Mouse (Mus musculus): ENCODE data around the gene Hes7. TPM values are rescaled to one million over a fixed set of nuclear protein-coding genes. Genes with fewer than 3 reads are reported as not detected.

Hes7 gene
- total and polyA plus RNA-seq, 3 experiments = 0.04 TPM; not detected in 2

GRCm38 (mm10) chr11:69123693-69124497 is 3.7 kb downstream of the Hes7 start (continued):
- TF ChIP-seq POLR2AphosphoS2 (IDR thresholded peaks at IDR 0.05; ENCODE audit: low read depth, low read length) (no peak), ZMIZ1 (IDR thresholded peaks at IDR 0.05; ENCODE audit: low read depth, low read length) (no peak), E2F4 (IDR thresholded peaks at IDR 0.05; ENCODE audit: insufficient replicate concordance, low read depth, low read length) (peak; percentile 7; the same call in 1 of the 2 replicates), USF1 (IDR thresholded peaks at IDR 0.05; ENCODE audit: low read depth, low read length) (no peak)

GRCm38 (mm10) chr11:69124498-69124847 is 4.3 kb downstream of the Hes7 start:
- peak overlapping the region in 2 of 3 experiments; percentile 69 to 97 for H3K4me3 ChIP-seq (replicated peaks in 1 of 3; ENCODE audit: low read depth in 2 of 3, low read length in 2 of 3, poor library complexity in 1 of 3)
- H3K36me3 ChIP-seq (replicated peaks in 1 of 2; ENCODE audit: control insufficient read depth in 1 of 2, insufficient read depth in 1 of 2, low read length in 1 of 2) = no peaks in the 10 kb centered on the region
- dilution Hi-C loops (cut with MboI; ENCODE audit: extremely low pct_ligation_motif_present, extremely low pct_unique_long_range_greater_than_20kb, low sequenced_read_pairs) = no loop called here
- H3K9me3 ChIP-seq (replicated peaks; ENCODE audit: low read length) = no peaks in the 10 kb centered on the region
- no peak overlapping the region for H3K9ac ChIP-seq (ENCODE audit: insufficient read depth, low read depth)
- in situ Hi-C loops (cut with MboI; ENCODE audit: low pct_ligation_motif_present, low pct_unique_long_range_greater_than_20kb, low sequenced_read_pairs) = no loop called here
- TF ChIP-seq UBTF (IDR thresholded peaks at IDR 0.05; ENCODE audit: low read depth, low read length) (no peak), TBP (conservative IDR thresholded peaks at IDR 0.05; ENCODE audit: low read depth, low read length) (peak; percentile 99), MAFK (IDR thresholded peaks at IDR 0.05; ENCODE audit: insufficient replicate concordance, low read length) (peak; percentile 74; the same call in 1 of the 2 replicates), ELF1 (IDR thresholded peaks at IDR 0.05; ENCODE audit: low read depth, low read length) (peak; percentile 88)
- peaks cover 68% of the 10 kb centered on the region for H3K27me3 ChIP-seq (replicated peaks)
- no peak overlapping the region for H3K27ac ChIP-seq (ENCODE audit: insufficient read depth, low read depth)
- H3K4me2 ChIP-seq (ENCODE audit: insufficient read depth, low read depth, poor library complexity, severe bottlenecking) = no peak overlapping the region
- no peaks in the 10 kb centered on the region for H3K79me2 ChIP-seq (replicated peaks; ENCODE audit: control insufficient read depth, extremely low read depth, insufficient read depth, poor library complexity, severe bottlenecking)
- peaks cover 3 to 39% of the 10 kb centered on the region in 2 experiments for H3K4me1 ChIP-seq (ENCODE audit: control insufficient read depth in 1 of 2, insufficient read depth in 2 of 2)
- no peak for DNase-seq (ENCODE audit: extremely low read depth)

GRCm38 (mm10) chr11:69125041-69125851 is 5.0 kb downstream of the Hes7 start:
- H3K9ac ChIP-seq (ENCODE audit: insufficient read depth, low read depth) = peak overlapping the region; percentile 51; the same call in 1 of the 2 replicates
- peaks cover 3 to 31% of the 10 kb centered on the region in 2 experiments for H3K4me1 ChIP-seq (ENCODE audit: control insufficient read depth in 1 of 2, insufficient read depth in 2 of 2)
- H3K4me2 ChIP-seq (ENCODE audit: insufficient read depth, low read depth, poor library complexity, severe bottlenecking) = peak overlapping the region; percentile 89
- H3K27ac ChIP-seq (ENCODE audit: insufficient read depth, low read depth) = peak overlapping the region; percentile 31
- H3K79me2 ChIP-seq (replicated peaks; ENCODE audit: control insufficient read depth, extremely low read depth, insufficient read depth, poor library complexity, severe bottlenecking) = no peaks in the 10 kb centered on the region
- dilution Hi-C loops (cut with MboI; ENCODE audit: extremely low pct_ligation_motif_present, extremely low pct_unique_long_range_greater_than_20kb, low sequenced_read_pairs) (no loop called here), in situ Hi-C loops (cut with MboI; ENCODE audit: low pct_ligation_motif_present, low pct_unique_long_range_greater_than_20kb, low sequenced_read_pairs) (no loop called here)
- peaks cover 68% of the 10 kb centered on the region for H3K27me3 ChIP-seq (replicated peaks)
- H3K9me3 ChIP-seq (replicated peaks; ENCODE audit: low read length) = no peaks in the 10 kb centered on the region
- peak; percentile 96 for DNase-seq (ENCODE audit: extremely low read depth)
- peak overlapping the region; percentile 62 to 78 (median 65) for H3K4me3 ChIP-seq (replicated peaks in 1 of 3; ENCODE audit: low read depth in 2 of 3, low read length in 2 of 3, poor library complexity in 1 of 3)
- no peaks in the 10 kb centered on the region for H3K36me3 ChIP-seq (replicated peaks in 1 of 2; ENCODE audit: control insufficient read depth in 1 of 2, insufficient read depth in 1 of 2, low read length in 1 of 2)
- no peak for TF ChIP-seq CHD1 (IDR thresholded peaks at IDR 0.05; ENCODE audit: low read depth, low read length)
- no peak for TF ChIP-seq GABPA (IDR thresholded peaks at IDR 0.05; ENCODE audit: insufficient replicate concordance, low read depth, low read length)
- TF ChIP-seq EP300 (IDR thresholded peaks at IDR 0.05; ENCODE audit: low read length) = no peak
- TF ChIP-seq MAX (IDR thresholded peaks at IDR 0.05; ENCODE audit: low read length) = peak; percentile 76; the same call in 1 of the 2 replicates
- TF ChIP-seq POLR2AphosphoS2 (IDR thresholded peaks at IDR 0.05; ENCODE audit: low read depth, low read length) = no peak
- peak; percentile 91 for TF ChIP-seq KAT2A (IDR thresholded peaks at IDR 0.05; ENCODE audit: insufficient replicate concordance, low read length)
- no peak for TF ChIP-seq ZC3H11A (IDR thresholded peaks at IDR 0.05; ENCODE audit: low read depth, low read length)
- peak; percentile 99 for TF ChIP-seq ELF1 (IDR thresholded peaks at IDR 0.05; ENCODE audit: low read depth, low read length)
- TF ChIP-seq ZKSCAN1 (IDR thresholded peaks at IDR 0.05; ENCODE audit: borderline replicate concordance, low read depth, low read length) = no peak
- peak; percentile 88 for TF ChIP-seq BHLHE40 (IDR thresholded peaks at IDR 0.05; ENCODE audit: low read depth, low read length)
- peak; percentile 72 for TF ChIP-seq SMC3 (IDR thresholded peaks at IDR 0.05; ENCODE audit: low read depth, low read length)
- TF ChIP-seq E2F4 (IDR thresholded peaks at IDR 0.05; ENCODE audit: insufficient replicate concordance, low read depth, low read length) = peak; percentile 93
- no peak for TF ChIP-seq SIN3A (IDR thresholded peaks at IDR 0.05; ENCODE audit: low read length)
- TF ChIP-seq ZMIZ1 (IDR thresholded peaks at IDR 0.05; ENCODE audit: low read depth, low read length) = no peak
- TF ChIP-seq TBP (conservative IDR thresholded peaks at IDR 0.05; ENCODE audit: low read depth, low read length) = peak; percentile 99
- TF ChIP-seq USF2 (conservative IDR thresholded peaks at IDR 0.05; ENCODE audit: low read depth, low read length) = peak; percentile 22
- peak; percentile 73 for TF ChIP-seq MEF2A (IDR thresholded peaks at IDR 0.05; ENCODE audit: borderline replicate concordance, low read depth, low read length)
- TF ChIP-seq PAX5 (IDR thresholded peaks at IDR 0.05; ENCODE audit: low read length) = no peak
- peak; percentile 32 to 92; a peak in 3 of 4 replicates for TF ChIP-seq CTCF (conservative IDR thresholded peaks at IDR 0.05 in 1 of 2, IDR thresholded peaks at IDR 0.05 in 1 of 2; ENCODE audit: low read depth in 2 of 2, low read length in 2 of 2)
- TF ChIP-seq NRF1 (IDR thresholded peaks at IDR 0.05; ENCODE audit: low read depth, low read length) = peak; percentile 72
- TF ChIP-seq IRF4 (IDR thresholded peaks at IDR 0.05; ENCODE audit: low read depth, low read length) = no peak
- TF ChIP-seq NELFE (IDR thresholded peaks at IDR 0.05; ENCODE audit: low read depth, low read length) = no peak
- 0 out of 2 replicates have a peak, but pooled peaks have one; percentile 25 for TF ChIP-seq ETS1 (conservative IDR thresholded peaks at IDR 0.05; ENCODE audit: low read depth, low read length)
